Mouse (Mus musculus) embryonic facial prominence, embryonic 12.5 days (tissue): ENCODE results near the gene Smpd4. TPM values are rescaled to one million over a fixed set of nuclear protein-coding genes. Genes with fewer than 3 reads are reported as not detected.
"Not testable (repeated sequence)": the region's sequence is repeated elsewhere in the genome, so short reads cannot be mapped to it uniquely, and the experiment has no call there.

Experiments used
- ATAC-seq: fragments of 200-750 bp; cut with Nextera tagmentation; 2 replicates; pipeline ENCODE4 v1.8.0; 2017; ENCODE audit not compliant: insufficient number of reproducible peaks, insufficient read depth, low FRiP score, low TSS enrichment
- H3K27ac ChIP-seq: fragments of 300-500 bp; sonication (generic); 2 replicates; pipeline ENCODE4 v1.5.1; 2016; ENCODE audit warnings: mild to moderate bottlenecking
- H3K27me3 ChIP-seq: fragments of 300-500 bp; sonication (generic); 2 replicates; pipeline ENCODE4 v1.6.1; 2016; ENCODE audit warnings: mild to moderate bottlenecking, moderate library complexity
- H3K36me3 ChIP-seq: fragments of 300-500 bp; sonication (generic); 2 replicates; pipeline ENCODE4 v1.6.1; 2016; ENCODE audit warnings: mild to moderate bottlenecking
- H3K4me1 ChIP-seq: fragments of 300-500 bp; sonication (generic); 2 replicates; pipeline ENCODE4 v1.6.1; 2016
- H3K4me2 ChIP-seq: fragments of 300-500 bp; sonication (generic); replicated peaks from 2 replicates; pipeline ENCODE4 v1.6.1; 2016; ENCODE audit warnings: mild to moderate bottlenecking, moderate library complexity
- H3K4me3 ChIP-seq: fragments of 300-500 bp; sonication (generic); 2 replicates; pipeline ENCODE4 v1.5.1; 2016; ENCODE audit warnings: mild to moderate bottlenecking
- H3K9ac ChIP-seq: fragments of 300-500 bp; sonication (generic); 2 replicates; pipeline ENCODE4 v1.6.1; 2016; ENCODE audit warnings: mild to moderate bottlenecking, moderate library complexity
- H3K9me3 ChIP-seq: fragments of 300-500 bp; sonication (generic); 2 replicates; pipeline ENCODE4 v1.6.1; 2016; ENCODE audit warnings: mild to moderate bottlenecking, moderate library complexity
- WGBS: fragments of 180-500 bp; shearing (Covaris S2); methylation state at CpG from one replicate; pipeline ENCODE4 v1.1.7; 2016; 5-methylcytosine and 5-hydroxymethylcytosine counted together
- polyA plus RNA-seq: library from polyadenylated mRNA; unstranded; fragments of >200 nt; fragmentation: Nextera tagmentation; extraction: Ambion mirVana; gene quantifications from 2 replicates; pipeline ENCODE4 v1.2.1, GENCODE M21; 2016

Gene Smpd4
- polyA plus RNA-seq: 44.1 and 49.3 TPM in 2 replicates

DNA sequence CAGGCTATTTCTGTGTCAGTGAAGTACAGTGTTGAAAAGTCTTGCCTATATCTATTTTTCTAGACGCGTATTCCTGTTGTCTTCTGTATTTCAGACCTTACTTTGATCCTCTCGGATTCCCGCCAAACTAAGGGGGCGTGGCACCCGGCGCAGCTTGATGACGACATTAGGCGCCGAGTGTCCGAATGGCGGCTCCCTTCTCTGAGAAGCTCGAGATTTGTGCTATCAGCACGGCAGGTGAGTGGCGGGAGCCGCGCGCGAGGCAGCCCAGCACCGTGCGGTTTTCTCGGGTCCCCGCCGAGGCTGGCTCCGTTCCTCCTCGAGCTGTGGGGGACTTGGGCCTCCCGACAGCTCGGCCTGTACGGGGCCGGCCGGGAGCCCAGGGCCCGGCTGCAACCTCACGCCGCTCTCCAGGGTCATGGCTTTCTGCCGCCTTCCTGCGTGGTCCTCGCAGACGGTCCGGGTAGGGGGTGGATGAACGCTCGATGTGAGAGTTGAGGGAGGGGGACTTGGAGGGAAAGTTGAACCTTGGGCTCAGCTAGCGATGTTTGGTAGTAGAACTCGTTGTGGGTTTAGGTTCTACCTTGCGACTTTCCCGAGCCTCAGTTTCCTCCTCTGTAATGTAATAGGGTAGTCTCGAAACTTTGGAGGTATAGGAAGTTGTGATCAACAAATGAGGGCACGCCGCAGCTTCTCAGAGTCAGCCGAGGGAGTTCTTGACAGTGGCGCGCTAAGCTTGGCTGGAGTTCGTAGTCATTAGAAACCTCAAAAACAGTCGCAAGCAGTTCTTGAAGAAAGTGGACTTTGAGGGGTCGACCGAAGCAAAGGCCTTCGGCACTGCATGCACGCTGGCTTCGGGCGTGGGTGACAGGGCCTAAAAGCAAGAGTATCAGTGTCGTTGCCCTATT, at the start of gene Smpd4:
TSS of gene Smpd4 (plus strand) at position 157 of the 908 bp plus-strand sequence.
- ATAC-seq: peak; percentile 52; the same call in 1 of the 2 replicates
- H3K27me3 ChIP-seq: no peaks in the 10 kb centered on the region
- H3K4me3 ChIP-seq: peak within 1 kb of the TSS; percentile 90
- H3K9me3 ChIP-seq: no peaks in the 10 kb centered on the region
- WGBS: 4% methylated on average over 60 of the region's 60 CpGs
- peaks cover 20% of the 10 kb centered on the region for H3K36me3 ChIP-seq
- H3K4me2 ChIP-seq: peak within 1 kb of the TSS; percentile 78
- peaks cover 3% of the 10 kb centered on the region for H3K4me1 ChIP-seq
- H3K27ac ChIP-seq: peak within 1 kb of the TSS; percentile 47; the same call in 1 of the 2 replicates
- peak within 1 kb of the TSS; percentile 83 for H3K9ac ChIP-seq

DNA sequence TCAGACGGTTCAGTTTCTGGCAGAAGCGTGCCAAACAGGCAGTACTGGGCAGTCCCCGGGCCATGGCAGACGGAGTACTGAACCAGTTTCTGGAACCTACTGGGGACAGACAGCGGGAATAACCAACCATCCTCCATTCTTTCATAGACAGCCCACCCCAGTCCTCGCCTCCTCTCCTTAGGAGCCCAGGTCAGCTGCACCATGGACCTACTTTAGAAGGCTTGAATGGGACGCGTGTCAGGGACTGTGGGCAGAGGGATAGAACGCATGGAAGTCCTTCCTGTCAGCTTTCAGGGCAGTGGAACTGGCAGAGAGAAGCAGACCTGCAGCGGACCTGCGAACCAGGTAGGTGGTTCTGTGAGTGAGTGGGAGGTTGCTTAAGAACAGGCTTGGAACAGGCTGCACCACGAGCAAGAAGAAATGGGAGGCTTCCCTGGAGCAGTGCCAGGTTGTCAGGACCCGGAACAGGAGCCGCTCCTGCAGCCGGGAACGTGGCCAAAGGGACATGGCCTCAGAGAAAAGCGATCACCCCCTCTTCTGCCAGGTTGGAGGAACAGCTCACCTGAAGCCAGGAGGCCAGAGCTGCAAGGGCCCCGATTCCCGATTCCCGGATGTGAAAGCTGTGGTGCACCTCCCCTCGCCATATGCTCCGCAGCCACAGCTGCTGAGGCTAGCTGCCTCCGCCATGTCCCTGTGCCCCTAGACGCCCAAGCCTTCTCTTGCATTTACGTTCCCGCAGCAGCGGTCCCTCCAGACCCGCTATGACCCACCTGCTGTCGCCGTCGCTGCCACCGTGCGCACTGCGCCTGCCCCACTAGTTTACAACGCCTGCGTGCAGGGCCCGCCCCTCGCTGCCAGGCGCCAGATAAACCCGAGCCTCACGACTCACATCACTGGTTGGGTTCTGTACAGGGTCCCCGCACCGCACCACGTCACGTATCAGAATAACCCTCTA, 43.0 kb upstream of the Smpd4 start:
- Histone ChIP-seq H3K4me2 (peak overlapping the region; percentile 76), H3K36me3 (no peaks in the 10 kb centered on the region), H3K4me3 (peak overlapping the region; percentile 49), H3K9ac (peak overlapping the region; percentile 42), H3K27me3 (peaks cover 60% of the 10 kb centered on the region), H3K9me3 (no peaks in the 10 kb centered on the region), H3K4me1 (0 out of 2 replicates have a peak, but pooled peaks cover 6% of the 10 kb centered on the region), H3K27ac (no peak overlapping the region)
- WGBS: 14% methylated on average over 45 of the region's 45 CpGs
- ATAC-seq: no peak

DNA sequence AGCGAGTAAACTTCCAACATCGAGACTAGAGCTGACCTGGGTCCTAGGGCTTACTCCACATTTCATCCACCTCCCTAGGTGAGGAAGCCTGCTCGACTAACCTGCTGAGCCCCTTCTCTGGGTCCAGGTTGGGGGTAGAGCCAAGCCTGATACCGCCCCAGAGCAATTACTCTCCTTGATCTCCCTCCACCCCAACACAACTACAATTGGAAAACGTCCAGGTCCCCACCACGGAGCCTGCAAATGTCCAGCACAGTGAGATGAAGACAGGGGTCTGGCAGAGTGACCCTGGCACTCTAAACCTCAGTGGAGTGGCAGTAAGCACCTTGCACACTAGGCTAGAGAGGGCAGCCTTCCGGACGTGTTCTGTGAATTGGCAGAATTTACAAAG, 42.3 kb upstream of the Smpd4 start:
- ATAC-seq: no peak
- H3K9me3 ChIP-seq: no peaks in the 10 kb centered on the region
- 23% methylated on average over 8 of the region's 8 CpGs for WGBS
- H3K4me1 ChIP-seq: 0 out of 2 replicates have a peak, but pooled peaks cover 6% of the 10 kb centered on the region
- no peaks in the 10 kb centered on the region for H3K36me3 ChIP-seq
- peak overlapping the region; percentile 49 for H3K4me3 ChIP-seq
- peak overlapping the region; percentile 42; the same call in 1 of the 2 replicates for H3K9ac ChIP-seq
- H3K27ac ChIP-seq: no peak overlapping the region
- peaks cover 60% of the 10 kb centered on the region for H3K27me3 ChIP-seq
- H3K4me2 ChIP-seq: peak overlapping the region; percentile 76

DNA sequence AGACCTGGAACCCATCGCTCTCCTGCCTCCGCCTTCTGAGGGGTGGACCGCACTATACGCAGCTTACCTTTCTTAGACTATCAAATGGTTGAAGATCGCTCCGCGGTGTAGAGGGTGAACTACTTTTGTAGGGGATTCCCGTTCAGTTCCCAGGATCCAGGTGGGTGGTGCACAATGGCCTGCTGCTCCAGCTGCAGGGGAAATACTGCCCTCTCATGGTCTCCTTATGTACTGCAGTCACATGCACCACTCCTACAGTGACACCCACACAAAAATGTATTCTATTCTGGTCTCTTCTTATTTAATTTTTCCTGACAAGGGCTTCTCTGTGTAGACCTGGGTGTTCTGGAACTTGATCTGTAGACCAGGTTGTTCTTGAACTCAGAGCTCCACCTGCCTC, 36.1 kb upstream of the Smpd4 start, which contains the start of gene Slc7a4:
TSS of gene Slc7a4 (minus strand) at position 151 of the 400 bp plus-strand sequence.
- Histone ChIP-seq H3K4me3 (no peak within 1 kb of the TSS), H3K4me2 (no peak within 1 kb of the TSS), H3K27ac (no peak within 1 kb of the TSS), H3K27me3 (peaks cover 6% of the 10 kb centered on the region), H3K9me3 (no peaks in the 10 kb centered on the region), H3K4me1 (no peaks in the 10 kb centered on the region), H3K9ac (no peak within 1 kb of the TSS), H3K36me3 (no peaks in the 10 kb centered on the region)
- ATAC-seq: no peak
- WGBS: 8% methylated on average over 8 of the region's 8 CpGs

DNA sequence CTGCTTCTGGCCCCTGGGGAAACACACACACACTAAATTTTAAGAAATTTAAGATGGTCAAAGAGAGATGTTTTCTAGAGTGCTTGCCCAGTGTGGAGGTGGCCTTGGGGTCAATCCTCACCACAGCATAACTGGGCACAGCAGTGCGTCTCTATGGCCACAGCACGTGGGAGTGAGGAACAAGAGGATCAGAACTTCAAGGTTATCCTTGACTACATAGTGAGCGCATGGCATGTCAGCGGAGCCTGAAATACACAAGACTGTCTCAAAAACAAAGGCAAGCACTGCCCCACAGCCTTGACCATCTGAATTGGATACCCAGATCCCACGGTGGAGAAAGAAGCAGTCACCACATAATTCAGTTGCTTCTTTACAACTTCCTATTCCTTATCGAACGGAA, 34.6 kb upstream of the Smpd4 start:
- Histone ChIP-seq H3K27ac (no peak overlapping the region), H3K4me3 (no peak overlapping the region), H3K4me2 (no peak overlapping the region), H3K27me3 (no peaks in the 10 kb centered on the region), H3K9ac (no peak overlapping the region), H3K36me3 (no peaks in the 10 kb centered on the region), H3K9me3 (peaks cover 3% of the 10 kb centered on the region; the same call in 1 of the 2 replicates), H3K4me1 (no peaks in the 10 kb centered on the region)
- ATAC-seq: no peak
- WGBS: 88% methylated on average over 7 of the region's 7 CpGs

DNA sequence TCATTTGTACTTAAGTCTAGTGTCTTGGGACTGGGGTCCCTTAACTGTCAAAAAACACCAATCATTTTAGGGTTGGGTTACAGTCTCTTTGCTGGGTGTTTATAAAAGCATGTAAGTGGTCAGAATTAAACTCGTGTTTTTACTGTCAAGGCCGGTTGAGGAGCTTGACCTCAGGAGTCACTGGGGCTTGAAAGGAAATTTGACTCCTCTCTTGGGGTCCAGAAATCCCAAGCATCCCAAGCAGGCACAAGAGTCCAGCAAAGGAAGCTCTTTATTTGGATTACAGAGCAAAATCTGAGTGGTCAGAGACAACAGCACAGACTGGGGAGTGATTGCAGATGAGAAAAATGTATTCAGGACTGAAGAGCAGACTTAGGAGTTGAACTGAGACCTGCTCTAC, 28.4 kb upstream of the Smpd4 start:
- Histone ChIP-seq H3K4me2 (no peak overlapping the region), H3K27ac (no peak overlapping the region), H3K4me3 (no peak overlapping the region), H3K9ac (no peak overlapping the region), H3K36me3 (no peaks in the 10 kb centered on the region), H3K27me3 (no peaks in the 10 kb centered on the region), H3K4me1 (no peaks in the 10 kb centered on the region), H3K9me3 (peaks cover 3% of the 10 kb centered on the region; the same call in 1 of the 2 replicates)
- ATAC-seq: no peak
- WGBS: 5% methylated on average over 2 of the region's 2 CpGs

DNA sequence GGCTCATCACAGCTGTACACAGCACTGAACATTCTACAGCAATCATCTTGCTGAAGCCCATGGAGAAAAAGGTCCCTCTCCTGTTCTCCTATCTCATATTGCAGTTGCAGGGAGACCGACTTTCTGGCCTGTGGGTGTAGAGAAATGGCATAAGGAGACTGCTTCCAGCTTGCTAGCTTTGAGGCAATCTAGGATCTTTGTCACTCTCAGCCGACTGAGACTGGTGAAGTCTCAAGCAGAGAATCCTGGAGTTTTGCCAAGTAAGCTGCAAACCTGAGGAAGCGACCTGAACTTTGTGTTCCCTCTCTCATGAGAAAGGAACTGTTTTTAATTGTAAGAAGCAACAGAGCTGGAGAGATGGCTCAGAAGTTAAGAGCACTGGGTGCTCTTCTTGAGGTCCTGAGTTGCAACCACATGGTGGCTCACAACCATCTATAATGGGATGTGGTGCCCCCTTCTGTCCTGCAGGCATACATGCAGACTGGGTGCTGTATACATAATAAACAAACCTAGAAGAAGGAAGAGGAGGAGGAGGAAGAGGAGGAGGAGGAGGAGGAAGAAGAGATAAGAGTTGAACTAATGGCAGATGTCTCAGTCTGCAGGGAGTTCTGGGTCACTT, 18.1 kb upstream of the Smpd4 start:
- WGBS: 64% methylated on average over 3 of the region's 3 CpGs
- ATAC-seq: no peak
- H3K4me3 ChIP-seq: no peak overlapping the region
- no peaks in the 10 kb centered on the region for H3K27me3 ChIP-seq
- no peaks in the 10 kb centered on the region for H3K36me3 ChIP-seq
- no peak overlapping the region for H3K4me2 ChIP-seq
- no peak overlapping the region for H3K9ac ChIP-seq
- H3K4me1 ChIP-seq: no peaks in the 10 kb centered on the region
- H3K27ac ChIP-seq: no peak overlapping the region
- H3K9me3 ChIP-seq: no peaks in the 10 kb centered on the region

DNA sequence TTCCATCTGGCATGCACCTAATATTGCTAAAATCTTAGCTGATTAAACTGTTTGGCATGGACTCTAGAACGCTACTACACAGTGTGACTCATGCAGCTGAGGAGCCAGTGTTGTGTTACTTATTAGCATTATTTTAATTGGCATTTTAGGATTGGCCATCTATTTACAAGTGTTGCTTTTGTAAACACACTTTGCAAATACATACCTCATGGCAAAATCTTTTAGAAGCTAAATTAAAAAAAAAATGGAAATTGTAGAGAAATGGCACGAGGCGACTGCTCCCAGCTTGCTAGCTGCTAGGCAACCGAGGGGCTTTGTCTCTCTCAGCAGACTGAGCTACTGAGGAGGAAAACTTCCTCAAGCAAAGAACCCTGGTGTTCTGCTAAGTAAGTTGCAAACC, 14.2 kb upstream of the Smpd4 start:
- Histone ChIP-seq H3K4me2 (no peak overlapping the region), H3K27ac (no peak overlapping the region), H3K4me1 (no peaks in the 10 kb centered on the region), H3K4me3 (no peak overlapping the region), H3K36me3 (no peaks in the 10 kb centered on the region), H3K9me3 (no peaks in the 10 kb centered on the region), H3K9ac (no peak overlapping the region), H3K27me3 (no peaks in the 10 kb centered on the region)
- 67% methylated on average over 4 of the region's 4 CpGs for WGBS
- ATAC-seq: no peak

DNA sequence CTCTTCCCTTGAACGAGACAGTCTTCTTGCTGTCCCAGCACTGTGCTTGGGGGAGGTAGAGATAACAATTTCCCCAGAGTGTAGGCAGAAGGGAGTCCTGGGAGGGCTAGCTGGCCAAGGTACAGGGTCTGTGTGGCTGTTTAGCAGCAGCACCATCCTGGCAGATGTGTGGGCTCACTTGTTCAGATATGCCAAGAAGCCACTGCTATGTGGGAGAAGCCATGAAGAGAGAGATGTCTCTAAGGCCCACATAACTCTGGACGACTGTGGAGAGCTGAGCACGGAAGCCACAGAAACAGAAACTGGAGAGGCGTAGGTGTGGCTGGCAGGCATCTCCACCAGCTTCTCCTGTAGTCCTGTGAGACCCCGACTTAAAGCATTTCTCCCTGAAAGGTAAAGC, 13.5 kb upstream of the Smpd4 start:
- Histone ChIP-seq H3K27me3 (no peaks in the 10 kb centered on the region), H3K27ac (no peak overlapping the region), H3K9ac (no peak overlapping the region), H3K36me3 (no peaks in the 10 kb centered on the region), H3K4me1 (no peaks in the 10 kb centered on the region), H3K4me3 (no peak overlapping the region), H3K4me2 (no peak overlapping the region), H3K9me3 (no peaks in the 10 kb centered on the region)
- ATAC-seq: no peak
- 73% methylated on average over 5 of the region's 5 CpGs for WGBS

DNA sequence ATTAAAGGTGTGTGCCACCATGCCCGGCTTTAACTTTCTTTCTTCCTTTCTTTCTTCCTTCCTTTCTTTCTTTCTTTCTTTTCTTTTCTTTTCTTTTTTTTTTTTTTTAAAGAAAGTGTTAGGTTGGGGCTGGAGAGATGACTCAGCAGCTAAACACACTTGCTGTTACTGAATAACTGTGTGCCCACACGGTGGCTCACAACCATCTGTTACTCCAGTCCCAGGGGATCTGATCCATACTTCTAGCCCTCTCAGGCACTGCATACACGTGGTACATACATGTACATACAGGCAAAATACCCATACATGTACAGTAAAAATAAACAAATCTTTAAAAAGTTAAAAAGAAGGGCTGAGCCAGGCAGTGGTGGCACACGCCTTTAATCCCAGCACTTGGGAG, 7.8 kb upstream of the Smpd4 start:
- Histone ChIP-seq H3K4me2 (no peak overlapping the region), H3K27ac (no peak overlapping the region), H3K4me1 (no peaks in the 10 kb centered on the region), H3K9me3 (no peaks in the 10 kb centered on the region), H3K27me3 (no peaks in the 10 kb centered on the region), H3K9ac (no peak overlapping the region), H3K4me3 (no peak overlapping the region), H3K36me3 (no peaks in the 10 kb centered on the region)
- no peak for ATAC-seq
- WGBS: 67% methylated on average over 4 of the region's 4 CpGs

DNA sequence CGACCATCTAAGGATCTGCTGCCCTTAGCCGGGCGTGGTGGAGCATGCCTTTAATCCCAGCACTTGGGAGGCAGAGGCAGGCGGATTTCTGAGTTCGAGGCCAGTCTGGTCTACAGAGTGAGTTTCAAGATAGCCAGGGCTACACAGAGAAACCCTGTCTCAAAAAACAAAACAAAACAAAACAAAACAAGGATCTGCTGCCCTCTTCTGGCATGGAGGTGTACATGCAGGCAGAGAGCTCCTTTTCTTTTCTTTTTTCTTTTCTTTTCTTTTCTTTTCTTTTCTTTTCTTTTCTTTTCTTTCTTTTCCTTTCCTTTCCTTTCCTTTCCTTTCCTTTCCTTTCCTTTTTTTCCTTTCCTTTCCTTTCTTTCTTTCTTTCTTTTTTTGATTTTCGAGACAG, 4.4 kb upstream of the Smpd4 start:
- not testable (repeated sequence) for H3K9me3 ChIP-seq, H3K4me3 ChIP-seq, H3K4me2 ChIP-seq, H3K36me3 ChIP-seq, H3K4me1 ChIP-seq, H3K9ac ChIP-seq, ATAC-seq, H3K27ac ChIP-seq, H3K27me3 ChIP-seq
- 93% methylated on average over 6 of the region's 6 CpGs for WGBS
